Mouse (Mus musculus) limb, embryonic 14.5 days (tissue): ENCODE measurements at regions not wholly inside any gene's neighbourhood (a gene's known extent, or its start where the extent isn't known, plus 50 kb on each side); places are given as distances from the start of the nearest gene placed in this dataset.

Experiments
- ATAC-seq: fragments of 200-750 bp; cut with Nextera tagmentation; 2 replicates; pipeline ENCODE4 v1.8.0; 2017; ENCODE audit warnings: low read depth, moderate number of reproducible peaks, moderate TSS enrichment; ENCODE audit not compliant: low FRiP score
- DNase-seq: peaks from one replicate; pipeline ENCODE4 v3.0.0-alpha.2; 2015; ENCODE audit warnings: low spot score
- H3K27ac ChIP-seq: fragments of 300-500 bp; sonication (generic); replicated peaks from 2 replicates; pipeline ENCODE4 v1.5.1; 2014; ENCODE audit warnings: low read depth, mild to moderate bottlenecking, low read length, moderate library complexity, mixed read lengths
- H3K27me3 ChIP-seq: fragments of 300-500 bp; sonication (generic); 2 replicates; pipeline ENCODE4 v1.6.1; 2014; ENCODE audit warnings: low read length, mixed read lengths; ENCODE audit not compliant: control insufficient read depth, insufficient read depth
- H3K36me3 ChIP-seq: fragments of 300-500 bp; sonication (generic); 2 replicates; pipeline ENCODE4 v1.6.1; 2014; ENCODE audit warnings: mild to moderate bottlenecking, low read length, moderate library complexity, mixed read lengths; ENCODE audit not compliant: control insufficient read depth, insufficient read depth
- H3K4me1 ChIP-seq: fragments of 300-500 bp; sonication (generic); 2 replicates; pipeline ENCODE4 v1.6.1; 2014; ENCODE audit warnings: antibody characterized with exemption, low read length, mixed read lengths; ENCODE audit not compliant: control insufficient read depth, insufficient read depth
- H3K4me2 ChIP-seq: fragments of 300-500 bp; sonication (generic); replicated peaks from 2 replicates; pipeline ENCODE4 v1.6.1; 2014; ENCODE audit warnings: low read depth, mild to moderate bottlenecking, low read length, moderate library complexity; ENCODE audit not compliant: severe bottlenecking
- H3K4me3 ChIP-seq: fragments of 300-500 bp; sonication (generic); replicated peaks from 2 replicates; pipeline ENCODE4 v1.5.1; 2014; ENCODE audit warnings: low read length
- H3K9ac ChIP-seq: fragments of 300-500 bp; sonication (generic); 2 replicates; pipeline ENCODE4 v1.6.1; 2014; ENCODE audit warnings: mild to moderate bottlenecking, low read depth, low read length, moderate library complexity; ENCODE audit not compliant: severe bottlenecking
- H3K9me3 ChIP-seq: fragments of 300-500 bp; sonication (generic); 2 replicates; pipeline ENCODE4 v1.6.1; 2016; ENCODE audit warnings: low read length; ENCODE audit not compliant: control insufficient read depth
- POLR2A ChIP-seq: fragments of 200-500 bp; IDR thresholded peaks from 2 replicates; pipeline ENCODE4 v1.8.0; 2012; ENCODE audit warnings: inconsistent platforms, mild to moderate bottlenecking, moderate library complexity, borderline replicate concordance; ENCODE audit not compliant: insufficient read depth, insufficient read length; ENCODE audit errors: extremely low read depth
- WGBS: fragments of 180-500 bp; shearing (Covaris S2); extraction: QIAGEN DNeasy Blood & Tissue Kit; methylation state at CpG from one replicate; pipeline ENCODE4 v1.1.7; 2014; 5-methylcytosine and 5-hydroxymethylcytosine counted together

DNA sequence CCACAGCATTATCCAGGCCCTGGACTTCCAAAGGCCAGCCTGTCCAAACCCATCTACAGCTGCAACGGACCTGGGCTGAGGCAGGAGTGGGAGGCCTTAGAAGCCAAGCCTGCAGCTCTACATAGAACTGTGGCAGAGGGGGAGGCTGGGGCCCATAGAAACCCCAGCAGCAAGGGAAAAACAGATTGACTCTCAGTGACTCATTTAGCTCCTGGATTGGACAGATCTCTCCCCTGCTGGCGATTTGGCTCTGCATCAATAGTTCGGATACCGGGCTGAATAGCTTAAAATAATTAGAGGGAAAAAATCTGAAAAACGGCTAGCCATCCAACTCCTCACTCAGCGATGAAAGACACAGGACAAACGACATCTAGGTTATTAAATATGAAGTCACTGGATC is 97.4 kb downstream of the Lmo4 start:
- no peak overlapping the region for H3K4me3 ChIP-seq
- H3K9ac ChIP-seq: no peak overlapping the region
- no peak overlapping the region for H3K27ac ChIP-seq
- DNase-seq (peak; percentile 31), ATAC-seq (no peak)
- no peaks in the 10 kb centered on the region for H3K36me3 ChIP-seq
- no peak for TF ChIP-seq POLR2A
- peaks cover 9% of the 10 kb centered on the region for H3K4me1 ChIP-seq
- H3K9me3 ChIP-seq: no peaks in the 10 kb centered on the region
- no peaks in the 10 kb centered on the region for H3K27me3 ChIP-seq
- 59% methylated on average over 7 of the region's 7 CpGs for WGBS
- no peak overlapping the region for H3K4me2 ChIP-seq

- H3K9ac ChIP-seq: no peak overlapping the region
- 78% methylated on average over 4 of the region's 4 CpGs for WGBS
- no peak for ATAC-seq
Observed at GRCm38 (mm10) chr3:144104366-144104765, 100.7 kb downstream of the Lmo4 start.

GRCm38 (mm10) chr3:144099444-144099843 is 105.6 kb downstream of the Lmo4 start:
- H3K9me3 ChIP-seq: no peaks in the 10 kb centered on the region
- no peak for DNase-seq
- H3K4me2 ChIP-seq: no peak overlapping the region
- no peak overlapping the region for H3K27ac ChIP-seq
- TF ChIP-seq POLR2A: no peak
- no peak overlapping the region for H3K9ac ChIP-seq
- H3K27me3 ChIP-seq: no peaks in the 10 kb centered on the region
- H3K4me1 ChIP-seq: peaks cover 6% of the 10 kb centered on the region; the same call in 1 of the 2 replicates
- 82% methylated on average over 2 of the region's 2 CpGs for WGBS
- no peaks in the 10 kb centered on the region for H3K36me3 ChIP-seq
- no peak overlapping the region for H3K4me3 ChIP-seq
- no peak for ATAC-seq

More at GRCm38 (mm10) chr3:144104366-144104765, 100.7 kb downstream of the Lmo4 start:
- Histone ChIP-seq H3K4me3 (no peak overlapping the region), H3K4me2 (no peak overlapping the region), H3K9me3 (no peaks in the 10 kb centered on the region), H3K4me1 (peaks cover 11% of the 10 kb centered on the region), H3K27ac (no peak overlapping the region), H3K27me3 (no peaks in the 10 kb centered on the region), H3K36me3 (no peaks in the 10 kb centered on the region)
- no peak for DNase-seq
- no peak for TF ChIP-seq POLR2A

DNA sequence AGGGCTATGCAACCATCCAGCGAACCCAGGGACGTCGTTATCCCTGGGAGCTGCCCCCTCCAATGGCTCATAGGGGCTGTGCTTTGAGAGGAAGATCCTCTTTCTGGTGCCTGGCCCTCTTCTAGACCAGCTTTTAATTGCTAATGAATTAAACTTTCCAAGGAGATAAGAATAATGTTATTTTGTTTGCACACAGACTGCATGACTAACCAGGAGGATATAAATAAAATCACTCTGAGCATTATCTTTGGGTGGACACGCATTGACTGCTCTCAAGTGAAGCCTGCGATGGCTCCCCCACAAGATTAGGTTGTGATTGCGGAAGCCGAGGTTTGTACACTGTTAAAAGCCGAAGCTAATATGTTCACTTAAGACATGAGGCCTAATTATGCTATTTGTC is 106.3 kb downstream of the Lmo4 start:
- no peak for TF ChIP-seq POLR2A
- WGBS: 60% methylated on average over 8 of the region's 8 CpGs
- no peak for ATAC-seq
- Histone ChIP-seq H3K4me1 (peaks cover 6% of the 10 kb centered on the region; the same call in 1 of the 2 replicates), H3K27me3 (no peaks in the 10 kb centered on the region), H3K27ac (no peak overlapping the region), H3K9me3 (no peaks in the 10 kb centered on the region), H3K4me3 (no peak overlapping the region), H3K9ac (no peak overlapping the region), H3K36me3 (no peaks in the 10 kb centered on the region), H3K4me2 (no peak overlapping the region)
- DNase-seq: no peak

GRCm38 (mm10) chr3:144091231-144091630 is 113.8 kb downstream of the Lmo4 start:
- WGBS: 84% methylated on average over 1 of the region's 1 CpGs

DNA sequence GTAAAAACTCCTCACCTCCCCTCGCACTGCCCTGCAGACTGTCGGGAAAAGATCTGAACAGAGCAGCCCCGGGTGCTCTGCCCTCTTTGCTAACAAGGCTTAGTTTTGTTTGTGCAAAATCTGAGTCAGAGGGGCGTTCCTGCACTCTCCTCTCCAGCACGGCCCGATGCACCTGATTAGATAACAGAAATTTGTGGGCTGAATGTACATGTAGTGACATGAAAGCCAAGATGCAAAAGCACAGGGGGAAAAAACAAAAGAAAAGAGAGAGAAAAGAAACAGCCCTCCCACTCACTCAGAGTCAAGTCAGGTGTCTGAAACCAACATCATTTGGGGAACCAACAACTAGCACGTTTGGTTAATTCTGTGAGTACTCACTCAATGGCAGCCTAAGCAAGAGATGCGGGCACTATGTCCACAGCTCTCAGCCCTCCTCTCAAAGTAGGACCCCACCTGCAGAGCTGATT is 115.2 kb downstream of the Lmo4 start:
- no peak overlapping the region for H3K4me2 ChIP-seq
- no peaks in the 10 kb centered on the region for H3K36me3 ChIP-seq
- DNase-seq (no peak), ATAC-seq (no peak)
- no peaks in the 10 kb centered on the region for H3K27me3 ChIP-seq
- H3K4me3 ChIP-seq: no peak overlapping the region
- H3K9ac ChIP-seq: no peak overlapping the region
- no peaks in the 10 kb centered on the region for H3K4me1 ChIP-seq
- TF ChIP-seq POLR2A: no peak
- H3K27ac ChIP-seq: no peak overlapping the region
- 68% methylated on average over 8 of the region's 8 CpGs for WGBS
- no peaks in the 10 kb centered on the region for H3K9me3 ChIP-seq

More at GRCm38 (mm10) chr3:144091231-144091630, 113.8 kb downstream of the Lmo4 start:
- H3K36me3 ChIP-seq: no peaks in the 10 kb centered on the region
- no peak for TF ChIP-seq POLR2A
- no peak overlapping the region for H3K27ac ChIP-seq
- no peak overlapping the region for H3K4me3 ChIP-seq
- H3K9ac ChIP-seq: no peak overlapping the region
- H3K27me3 ChIP-seq: no peaks in the 10 kb centered on the region
- H3K4me1 ChIP-seq: no peaks in the 10 kb centered on the region
- ATAC-seq (no peak), DNase-seq (no peak)
- H3K4me2 ChIP-seq: no peak overlapping the region
- no peaks in the 10 kb centered on the region for H3K9me3 ChIP-seq
